Mouse (Mus musculus) heart, postnatal 0 days (tissue): ENCODE results near the gene Specc1l. TPM values are rescaled to one million over a fixed set of nuclear protein-coding genes. Genes with fewer than 3 reads are reported as not detected.
A peak's percentile ranks its signal among the peaks of the same experiment; 100 is the strongest.

ENCODE experiments used
- ATAC-seq: fragments of 200-750 bp; cut with Nextera tagmentation; 2 replicates; pipeline ENCODE4 v1.8.0; 2017; ENCODE audit warnings: low read depth, moderate number of reproducible peaks, moderate library complexity; ENCODE audit not compliant: insufficient read depth
- DNase-seq: peaks from one replicate; pipeline ENCODE4 v3.0.0-alpha.2; 2016; ENCODE audit warnings: low spot score
- H3K27ac ChIP-seq: fragments of 300-500 bp; sonication (generic); 2 replicates; pipeline ENCODE4 v1.5.1; 2014; ENCODE audit warnings: low read depth, mild to moderate bottlenecking
- H3K27me3 ChIP-seq: fragments of 300-500 bp; sonication (generic); 2 replicates; pipeline ENCODE4 v1.6.1; 2014; ENCODE audit warnings: low read length, mixed read lengths; ENCODE audit not compliant: control insufficient read depth, insufficient read depth
- H3K36me3 ChIP-seq: fragments of 300-500 bp; sonication (generic); replicated peaks from 2 replicates; pipeline ENCODE4 v1.6.1; 2014; ENCODE audit warnings: low read length, mixed read lengths; ENCODE audit not compliant: control insufficient read depth, insufficient read depth
- H3K4me1 ChIP-seq: fragments of 300-500 bp; sonication (generic); 2 replicates; pipeline ENCODE4 v1.6.1; 2014; ENCODE audit warnings: antibody characterized with exemption; ENCODE audit not compliant: control insufficient read depth, insufficient read depth
- H3K4me2 ChIP-seq: fragments of 300-500 bp; sonication (generic); 2 replicates; pipeline ENCODE4 v1.6.1; 2014; ENCODE audit warnings: low read depth, mild to moderate bottlenecking, low read length, moderate library complexity
- H3K4me3 ChIP-seq: fragments of 300-500 bp; sonication (generic); 2 replicates; pipeline ENCODE4 v1.5.1; 2014; ENCODE audit warnings: low read depth, low read length
- H3K9ac ChIP-seq: fragments of 300-500 bp; sonication (generic); replicated peaks from 2 replicates; pipeline ENCODE4 v1.6.1; 2014; ENCODE audit warnings: low read depth, low read length, mixed read lengths
- H3K9me3 ChIP-seq: fragments of 300-500 bp; sonication (generic); replicated peaks from 2 replicates; pipeline ENCODE4 v1.6.1; 2016; ENCODE audit warnings: low read length; ENCODE audit not compliant: control insufficient read depth
- CTCF ChIP-seq: IDR thresholded peaks from 2 replicates; pipeline ENCODE4 v1.5.1; 2016; ENCODE audit warnings: antibody characterized with exemption, control low read depth, low read depth
- EP300 ChIP-seq: IDR thresholded peaks from 2 replicates; pipeline ENCODE4 v1.6.1; 2016; ENCODE audit warnings: antibody characterized with exemption, low read depth
- WGBS: fragments of 180-500 bp; shearing (Covaris S2); extraction: QIAGEN DNeasy Blood & Tissue Kit; methylation state at CpG from one replicate; pipeline ENCODE4 v1.1.7; 2014; 5-methylcytosine and 5-hydroxymethylcytosine counted together
- polyA plus RNA-seq: library from polyadenylated mRNA; unstranded; fragments of >200 nt; fragmentation: Nextera tagmentation; extraction: Ambion mirVana; gene quantifications from 2 replicates; pipeline ENCODE4 v1.2.1, GENCODE M21; 2015
- total RNA-seq: library from RNA; depleted of rRNA; stranded (reverse); fragments of >200 nt; gene quantifications from 2 replicates; pipeline ENCODE4 v1.2.3, GENCODE M21; 2014; ENCODE audit warnings: low replicate concordance

The Specc1l gene
- total and polyA plus RNA-seq, 2 experiments from 2014 or later = 13.3 to 23.4 TPM

DNA sequence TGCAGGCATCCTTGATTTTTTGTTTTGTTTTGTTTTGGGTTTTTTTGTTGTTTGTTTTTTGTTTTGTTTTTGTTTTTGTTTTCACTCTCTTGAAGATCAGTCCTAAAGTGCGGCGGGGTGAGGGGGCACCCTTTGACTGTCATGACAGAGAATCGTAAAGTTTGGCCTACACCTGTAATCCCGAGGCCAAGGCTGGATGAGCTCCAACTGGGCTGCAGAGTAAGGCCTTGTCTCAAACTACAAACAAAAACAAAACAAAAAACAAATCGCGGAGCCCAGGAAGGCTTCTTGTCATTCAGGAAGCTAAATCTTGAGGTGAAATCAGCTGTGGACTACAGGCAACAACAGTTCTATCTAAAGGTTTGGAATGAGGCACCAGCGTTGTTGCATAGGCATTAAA is 1.1 kb downstream of the Specc1l start:
- Histone ChIP-seq H3K27ac (no peak overlapping the region), H3K36me3 (no peaks in the 10 kb centered on the region), H3K9me3 (no peaks in the 10 kb centered on the region), H3K27me3 (no peaks in the 10 kb centered on the region), H3K4me1 (peaks cover 5% of the 10 kb centered on the region; the same call in 1 of the 2 replicates), H3K4me2 (peak overlapping the region; percentile 90), H3K9ac (peak overlapping the region; percentile 84; the same call in 1 of the 2 replicates), H3K4me3 (peak overlapping the region; percentile 72)
- 48% methylated on average over 7 of the region's 7 CpGs for WGBS
- TF ChIP-seq EP300 (no peak), CTCF (no peak)
- DNase-seq = no peak
- ATAC-seq = no peak

DNA sequence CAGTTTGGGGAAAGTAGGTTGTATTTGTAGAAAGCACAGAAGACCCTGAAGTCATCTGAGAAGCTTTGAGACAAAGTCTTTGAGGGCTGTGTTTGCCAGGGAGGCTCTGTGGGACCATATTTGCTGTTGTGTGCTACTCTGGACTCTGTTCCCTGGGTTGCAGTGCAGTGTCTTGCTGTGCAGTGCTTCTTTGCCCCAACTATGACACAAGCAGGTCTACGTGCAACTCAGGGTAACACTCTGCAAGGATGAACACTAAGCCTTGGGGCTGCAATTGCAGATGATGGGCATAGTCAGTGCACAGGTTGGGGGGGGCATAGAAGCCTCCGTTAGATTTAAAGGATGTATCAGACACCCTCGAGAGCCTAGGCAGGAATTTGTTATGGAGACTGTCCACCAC is 8.8 kb downstream of the Specc1l start:
- WGBS = 83% methylated on average over 3 of the region's 3 CpGs
- Histone ChIP-seq H3K9ac (no peak overlapping the region), H3K27me3 (no peaks in the 10 kb centered on the region), H3K9me3 (no peaks in the 10 kb centered on the region), H3K4me3 (no peak overlapping the region), H3K4me2 (no peak overlapping the region), H3K4me1 (peaks cover 37% of the 10 kb centered on the region), H3K36me3 (no peaks in the 10 kb centered on the region), H3K27ac (no peak overlapping the region)
- no peak for TF ChIP-seq CTCF
- ATAC-seq = no peak
- no peak for DNase-seq

DNA sequence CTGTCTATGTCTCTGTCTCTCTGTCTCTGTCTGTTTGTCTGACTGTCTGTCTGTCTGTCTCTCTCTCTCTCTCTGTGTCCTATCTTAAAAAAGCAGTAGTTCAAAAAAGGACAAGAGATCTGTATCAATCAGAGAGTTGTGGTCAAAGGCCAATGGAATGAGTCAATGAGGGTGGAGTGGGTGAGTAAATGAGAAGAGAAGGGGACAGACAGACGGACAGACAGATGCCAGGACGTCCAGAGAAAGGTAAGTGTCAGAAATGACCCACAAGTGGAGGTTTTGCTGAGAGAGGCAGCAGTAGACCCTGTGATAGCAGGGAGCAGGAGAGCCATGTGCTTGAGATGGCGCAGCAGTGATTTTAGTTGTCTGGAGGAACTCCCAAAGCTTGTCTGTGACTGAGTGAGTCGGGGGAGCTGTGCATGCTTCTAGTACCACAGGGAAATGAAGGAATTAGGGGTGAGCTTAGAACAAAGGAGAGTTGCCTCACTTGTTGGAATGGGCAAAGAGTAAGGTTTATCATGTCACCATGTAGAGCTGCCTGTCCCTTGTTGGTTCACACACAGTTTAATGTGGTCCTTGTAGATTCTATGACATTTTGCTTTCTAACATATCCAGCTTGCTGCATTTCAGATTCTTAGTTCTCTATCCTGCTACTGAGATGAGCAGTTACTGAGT is 10.2 kb downstream of the Specc1l start:
- WGBS = 56% methylated on average over 4 of the region's 4 CpGs
- no peak for ATAC-seq
- Histone ChIP-seq H3K27me3 (no peaks in the 10 kb centered on the region), H3K9me3 (no peaks in the 10 kb centered on the region), H3K4me1 (peaks cover 37% of the 10 kb centered on the region), H3K4me3 (no peak overlapping the region), H3K4me2 (no peak overlapping the region), H3K36me3 (no peaks in the 10 kb centered on the region), H3K9ac (no peak overlapping the region), H3K27ac (peak overlapping the region; percentile 44; the same call in 1 of the 2 replicates)
- no peak for DNase-seq
- TF ChIP-seq EP300 (no peak), CTCF (no peak)

DNA sequence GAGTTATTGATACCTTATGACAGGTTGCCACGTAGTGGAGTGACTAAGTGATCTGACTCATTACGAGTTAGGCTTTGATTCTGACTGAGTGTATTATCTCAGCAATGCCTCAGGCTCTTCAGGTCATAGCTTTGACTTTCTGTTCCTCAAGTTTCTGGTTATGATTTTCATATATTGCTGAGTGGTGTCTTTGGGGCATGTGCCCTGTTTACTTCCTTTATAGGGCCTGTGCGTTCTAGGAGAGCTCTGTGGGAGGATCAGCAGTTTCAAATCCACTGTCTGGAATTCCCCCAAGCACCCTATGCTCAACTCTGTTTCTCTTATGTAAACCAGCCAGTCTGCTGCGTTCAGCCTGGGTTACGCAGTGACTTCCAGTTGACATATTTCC is 10.7 kb downstream of the Specc1l start:
- H3K4me1 ChIP-seq = peaks cover 37% of the 10 kb centered on the region
- no peak overlapping the region for H3K9ac ChIP-seq
- H3K36me3 ChIP-seq = no peaks in the 10 kb centered on the region
- H3K9me3 ChIP-seq = no peaks in the 10 kb centered on the region
- peak overlapping the region; percentile 44; the same call in 1 of the 2 replicates for H3K27ac ChIP-seq
- TF ChIP-seq EP300 (no peak), CTCF (no peak)
- H3K4me2 ChIP-seq = no peak overlapping the region
- WGBS = 54% methylated on average over 5 of the region's 5 CpGs
- ATAC-seq (no peak), DNase-seq (no peak)
- H3K4me3 ChIP-seq = no peak overlapping the region
- H3K27me3 ChIP-seq = no peaks in the 10 kb centered on the region

DNA sequence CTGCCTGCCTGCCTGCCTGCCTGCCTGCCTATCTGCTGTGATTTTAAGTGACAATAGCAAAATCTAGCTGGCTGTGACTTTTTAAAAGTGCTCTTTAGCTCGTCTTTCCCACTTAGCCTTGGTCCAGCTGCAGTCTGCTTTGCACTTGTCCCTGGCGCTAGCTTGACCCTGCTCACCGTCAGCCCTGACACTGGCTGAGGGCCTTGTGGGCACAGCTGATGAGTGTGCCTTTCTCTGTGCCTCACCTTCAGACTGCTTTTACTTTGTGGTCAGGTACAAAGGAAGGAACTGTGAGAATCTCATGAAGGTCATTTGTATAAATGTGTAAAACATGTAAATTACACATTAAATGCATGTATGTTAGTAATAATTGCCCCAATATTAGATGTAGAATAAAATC is 12.3 kb downstream of the Specc1l start:
- no peak for ATAC-seq
- no peak overlapping the region for H3K4me3 ChIP-seq
- H3K9me3 ChIP-seq = no peaks in the 10 kb centered on the region
- 51% methylated on average over 3 of the region's 3 CpGs for WGBS
- H3K4me1 ChIP-seq = peaks cover 37% of the 10 kb centered on the region
- no peaks in the 10 kb centered on the region for H3K36me3 ChIP-seq
- no peak overlapping the region for H3K9ac ChIP-seq
- no peak for DNase-seq
- H3K27ac ChIP-seq = peak overlapping the region; percentile 48; the same call in 1 of the 2 replicates
- no peak overlapping the region for H3K4me2 ChIP-seq
- no peaks in the 10 kb centered on the region for H3K27me3 ChIP-seq
- TF ChIP-seq EP300 = no peak
- no peak for TF ChIP-seq CTCF

DNA sequence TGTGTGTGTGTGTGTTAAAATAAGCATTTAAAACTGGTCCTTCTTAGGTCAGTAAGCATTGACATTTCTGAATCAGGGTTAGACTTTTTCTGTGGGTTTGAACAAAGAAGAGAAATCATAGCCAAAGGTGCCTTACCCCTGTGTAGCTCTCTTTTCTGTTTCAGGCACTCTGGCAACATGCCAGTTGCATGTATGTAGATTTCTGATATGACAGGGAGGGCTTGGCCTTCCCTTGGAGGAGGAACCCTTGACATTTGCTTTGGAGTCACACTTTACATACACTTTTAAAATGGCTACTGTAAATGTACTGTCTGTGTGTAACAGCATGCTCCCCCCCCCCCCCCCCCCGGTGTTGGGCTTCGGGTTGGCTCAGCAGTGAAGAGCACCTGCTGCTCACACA is 12.8 kb downstream of the Specc1l start:
- no peak for ATAC-seq
- H3K9me3 ChIP-seq = no peaks in the 10 kb centered on the region
- H3K27ac ChIP-seq = no peak overlapping the region
- H3K9ac ChIP-seq = no peak overlapping the region
- no peak overlapping the region for H3K4me2 ChIP-seq
- no peaks in the 10 kb centered on the region for H3K27me3 ChIP-seq
- TF ChIP-seq EP300 (no peak), CTCF (no peak)
- 40% methylated on average over 1 of the region's 2 CpGs for WGBS
- DNase-seq = no peak
- no peak overlapping the region for H3K4me3 ChIP-seq
- peaks cover 35% of the 10 kb centered on the region for H3K4me1 ChIP-seq
- no peaks in the 10 kb centered on the region for H3K36me3 ChIP-seq
